Mouse (Mus musculus): ENCODE results near the gene Osbpl8. TPM values are rescaled to one million over a fixed set of nuclear protein-coding genes. Genes with fewer than 3 reads are reported as not detected.
A peak's percentile ranks its signal among the peaks of the same experiment; 100 is the strongest.

Gene Osbpl8
- total RNA-seq (2021) (10 to 100 TPM; 70.0 to 73.7 TPM), polyA plus RNA-seq (2012; rRNA removed) (10.9 and 23.9 TPM in 2 replicates)
- long read RNA-seq, full-length matches to known transcripts, result 25 of 36 reads
- long read RNA-seq, partial matches to known transcripts, result 3 of 36 reads
- long read RNA-seq, other reads (novel, unspliced or antisense), result 8 of 36 reads

- TF ChIP-seq POLR2A (IDR thresholded peaks at IDR 0.05; ENCODE audit: insufficient read depth, low read depth, low read length) (peak; percentile 87), EP300 (IDR thresholded peaks at IDR 0.05; ENCODE audit: insufficient read depth, low read depth, low read length) (0 out of 2 replicates have a peak, but pooled peaks have one; percentile 28), CTCF (IDR thresholded peaks at IDR 0.05) (peak; percentile 38)
- Histone ChIP-seq H3K27ac (peak within 1 kb of the TSS; percentile 90), H3K9ac (ENCODE audit: low read depth, low read length) (peak within 1 kb of the TSS; percentile 99), H3K4me1 (ENCODE audit: control insufficient read depth, insufficient read depth, low read length) (peaks cover 5% of the 10 kb centered on the region), H3K79me2 (replicated peaks; ENCODE audit: control insufficient read depth, insufficient read depth, low read length) (peaks cover 2% of the 10 kb centered on the region), H3K4me3 (peak within 1 kb of the TSS; percentile 97), H3K36me3 (ENCODE audit: control insufficient read depth, insufficient read depth, low read length) (peaks cover 14% of the 10 kb centered on the region), H3K27me3 (ENCODE audit: control insufficient read depth, insufficient read depth, low read length) (no peaks in the 10 kb centered on the region)
- intact Hi-C loops (cut with DNase I), result loop anchor here (2.0 to 5.0 kb wide), 2 partner anchors 134 to 157 kb away; partner anchors contain the start of gene Bbs10
- DNase-seq, result peak; percentile 100
- WGBS, result under 1% methylated on average over 83 of the region's 84 CpGs
Observed at GRCm38 (mm10) chr10:111164304-111165218, at the start of gene Osbpl8. Gene Osbpl8, plus strand, starts transcription at chr10:111164752.

- H3K36me3 ChIP-seq (ENCODE audit: control insufficient read depth, insufficient read depth, low read length), result no peaks in the 10 kb centered on the region
- TF ChIP-seq EP300 (IDR thresholded peaks at IDR 0.05; ENCODE audit: insufficient read depth, low read depth, low read length) (no peak), POLR2A (IDR thresholded peaks at IDR 0.05; ENCODE audit: insufficient read depth, low read depth, low read length) (no peak), CTCF (IDR thresholded peaks at IDR 0.05) (no peak)
- intact Hi-C loops (cut with DNase I), result no loop called here
- no peak overlapping the region for H3K4me3 ChIP-seq
- 86% methylated on average over 7 of the region's 7 CpGs for WGBS
- H3K27me3 ChIP-seq (ENCODE audit: control insufficient read depth, insufficient read depth, low read length), result no peaks in the 10 kb centered on the region
- DNase-seq, result no peak
- H3K9ac ChIP-seq (ENCODE audit: low read depth, low read length), result no peak overlapping the region
- no peaks in the 10 kb centered on the region for H3K4me1 ChIP-seq (ENCODE audit: control insufficient read depth, insufficient read depth, low read length)
- no peak overlapping the region for H3K27ac ChIP-seq
- no peaks in the 10 kb centered on the region for H3K79me2 ChIP-seq (replicated peaks; ENCODE audit: control insufficient read depth, insufficient read depth, low read length)
Observed at GRCm38 (mm10) chr10:111117198-111117845, 47.2 kb upstream of the Osbpl8 start.

DNA sequence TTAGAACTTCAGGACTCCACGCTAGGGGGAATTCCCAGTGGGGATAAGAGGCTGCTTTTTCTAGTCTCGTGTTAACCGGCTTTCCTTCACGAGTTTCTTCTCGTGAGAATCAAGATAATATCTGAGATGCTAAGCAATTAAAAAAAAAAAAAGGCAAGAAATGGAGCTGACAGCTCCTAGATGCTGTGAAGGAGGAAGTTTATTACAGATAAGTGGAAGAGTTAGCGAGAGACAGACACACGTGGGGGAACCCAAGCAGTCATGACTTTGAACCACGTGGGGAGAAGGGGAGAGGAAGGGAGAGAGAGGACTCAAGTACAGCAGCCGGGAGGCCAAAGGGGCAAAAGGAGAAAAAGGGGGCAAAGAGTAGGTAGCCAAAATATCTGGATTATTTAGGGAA is 46.3 kb upstream of the Osbpl8 start:
- Histone ChIP-seq H3K36me3 (ENCODE audit: control insufficient read depth, insufficient read depth, low read length) (no peaks in the 10 kb centered on the region), H3K79me2 (replicated peaks; ENCODE audit: control insufficient read depth, insufficient read depth, low read length) (no peaks in the 10 kb centered on the region), H3K4me1 (ENCODE audit: control insufficient read depth, insufficient read depth, low read length) (no peaks in the 10 kb centered on the region), H3K9ac (ENCODE audit: low read depth, low read length) (no peak overlapping the region), H3K27ac (no peak overlapping the region), H3K4me3 (no peak overlapping the region), H3K27me3 (ENCODE audit: control insufficient read depth, insufficient read depth, low read length) (no peaks in the 10 kb centered on the region)
- 63% methylated on average over 9 of the region's 9 CpGs for WGBS
- no peak for DNase-seq
- TF ChIP-seq POLR2A (IDR thresholded peaks at IDR 0.05; ENCODE audit: insufficient read depth, low read depth, low read length), result no peak
- no peak for TF ChIP-seq EP300 (IDR thresholded peaks at IDR 0.05; ENCODE audit: insufficient read depth, low read depth, low read length)
- no peak for TF ChIP-seq CTCF (IDR thresholded peaks at IDR 0.05)
- intact Hi-C loops (cut with DNase I), result no loop called here

DNA sequence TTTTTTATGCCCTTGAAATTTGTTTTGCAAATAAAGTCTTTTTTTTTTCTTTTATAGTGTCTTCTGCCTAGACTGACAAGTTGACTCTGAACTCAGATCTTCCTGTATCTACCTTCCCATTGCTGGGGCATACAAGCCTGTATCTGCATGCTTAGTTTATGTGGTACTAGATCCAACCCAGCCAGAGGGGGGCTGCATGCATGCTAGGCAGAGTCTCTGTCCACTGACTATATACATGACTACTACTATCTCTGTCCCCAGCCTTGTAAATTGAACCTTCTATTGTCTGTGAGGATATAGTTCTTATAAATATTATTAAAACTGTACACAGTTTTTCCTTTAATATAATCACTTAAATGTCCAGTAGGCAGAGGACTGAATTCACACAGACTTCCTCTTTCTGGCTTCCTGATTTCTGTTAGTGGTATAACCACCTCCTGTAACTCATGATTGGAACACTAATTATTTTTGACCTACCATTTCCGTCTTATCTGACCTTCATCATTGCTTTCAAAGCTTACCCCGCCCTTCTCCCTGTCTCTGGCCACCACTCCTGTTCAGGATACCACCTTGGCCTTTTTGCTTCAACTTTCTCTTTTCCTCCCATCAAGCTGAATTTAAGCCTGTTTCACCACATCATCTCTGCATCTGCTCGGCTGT is 45.4 kb upstream of the Osbpl8 start:
- Histone ChIP-seq H3K4me3 (no peak overlapping the region), H3K9ac (ENCODE audit: low read depth, low read length) (no peak overlapping the region), H3K79me2 (replicated peaks; ENCODE audit: control insufficient read depth, insufficient read depth, low read length) (no peaks in the 10 kb centered on the region), H3K27me3 (ENCODE audit: control insufficient read depth, insufficient read depth, low read length) (no peaks in the 10 kb centered on the region), H3K27ac (no peak overlapping the region), H3K4me1 (ENCODE audit: control insufficient read depth, insufficient read depth, low read length) (no peaks in the 10 kb centered on the region), H3K36me3 (ENCODE audit: control insufficient read depth, insufficient read depth, low read length) (no peaks in the 10 kb centered on the region)
- TF ChIP-seq POLR2A (IDR thresholded peaks at IDR 0.05; ENCODE audit: insufficient read depth, low read depth, low read length) (no peak), CTCF (IDR thresholded peaks at IDR 0.05) (no peak), EP300 (IDR thresholded peaks at IDR 0.05; ENCODE audit: insufficient read depth, low read depth, low read length) (no peak)
- 42% methylated on average over 3 of the region's 3 CpGs for WGBS
- DNase-seq, result no peak
- intact Hi-C loops (cut with DNase I), result no loop called here

DNA sequence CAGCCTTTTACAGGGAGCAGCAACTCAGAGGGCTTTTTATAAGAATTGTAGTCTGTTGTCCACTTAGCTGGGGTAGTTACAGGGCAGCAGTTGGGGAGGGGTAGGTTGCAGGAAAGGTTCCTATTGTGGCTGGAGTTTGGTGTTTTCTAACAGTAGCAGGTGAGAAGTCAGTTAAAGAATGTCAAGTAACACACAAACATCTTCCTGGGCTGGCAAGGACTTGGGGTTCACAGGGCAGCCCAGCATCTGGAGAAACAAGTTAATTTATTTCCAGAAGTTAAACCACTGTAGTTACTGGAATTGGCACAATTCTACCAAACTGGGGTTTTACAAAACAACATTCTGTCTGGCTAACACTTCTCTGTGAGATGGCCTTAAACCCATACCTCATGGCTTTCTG is 44.8 kb upstream of the Osbpl8 start:
- intact Hi-C loops (cut with DNase I), result no loop called here
- H3K27ac ChIP-seq, result no peak overlapping the region

More for the DNA sequence above, 44.8 kb upstream of the Osbpl8 start:
- Histone ChIP-seq H3K36me3 (ENCODE audit: control insufficient read depth, insufficient read depth, low read length) (no peaks in the 10 kb centered on the region), H3K79me2 (replicated peaks; ENCODE audit: control insufficient read depth, insufficient read depth, low read length) (no peaks in the 10 kb centered on the region), H3K4me3 (no peak overlapping the region), H3K27me3 (ENCODE audit: control insufficient read depth, insufficient read depth, low read length) (no peaks in the 10 kb centered on the region), H3K4me1 (ENCODE audit: control insufficient read depth, insufficient read depth, low read length) (no peaks in the 10 kb centered on the region), H3K9ac (ENCODE audit: low read depth, low read length) (no peak overlapping the region)
- TF ChIP-seq POLR2A (IDR thresholded peaks at IDR 0.05; ENCODE audit: insufficient read depth, low read depth, low read length) (no peak), CTCF (IDR thresholded peaks at IDR 0.05) (no peak), EP300 (IDR thresholded peaks at IDR 0.05; ENCODE audit: insufficient read depth, low read depth, low read length) (no peak)
- no peak for DNase-seq

Data from heart, adult 2 months (tissue).